Mouse (Mus musculus) sigmoid colon, adult 10 weeks (tissue): ENCODE results near the gene Olfr1333. TPM values are rescaled to one million over a fixed set of nuclear protein-coding genes. Genes with fewer than 3 reads are reported as not detected.

Experiments used
- polyA plus RNA-seq: library from polyadenylated mRNA; stranded (reverse); fragments of 350-450 nt; fragmentation: Illumina TruSeq; extraction: RNeasy Lipid Tissue Mini Kit (QIAGEN cat#74804); gene quantifications from one replicate; pipeline ENCODE4 v1.2.3, GENCODE M21; 2014; ENCODE audit warnings: low read depth, low replicate concordance

The Olfr1333 gene
- not detected for polyA plus RNA-seq

DNA sequence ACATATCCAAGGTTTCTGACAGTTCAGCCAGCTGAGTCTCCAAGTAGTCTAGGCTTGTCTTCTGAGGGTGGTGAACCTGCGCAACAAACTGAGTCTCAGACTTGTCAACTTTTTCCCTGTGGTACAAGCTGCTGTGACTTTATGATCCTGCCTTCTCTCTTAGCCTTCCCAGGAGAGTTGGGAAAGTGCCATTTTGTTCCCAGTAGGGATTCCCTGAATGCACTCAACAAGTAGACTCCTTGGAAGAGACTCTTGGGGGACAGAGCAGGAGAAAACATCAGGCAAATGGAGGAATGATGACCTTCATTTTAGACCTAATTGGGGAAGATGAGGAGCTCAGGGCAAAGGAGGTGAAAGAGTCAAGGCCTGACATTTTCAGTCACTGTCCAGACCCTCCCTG lies at the start of gene Olfr1333:
TSS of gene Olfr1333 (minus strand) at position 101 of the 400 bp plus-strand sequence.

GRCm38 (mm10) chr4:118864349-118864748 lies 28.3 kb upstream of the Olfr1333 start, which contains the start of gene Olfr1331:
TSS of gene Olfr1331 (plus strand) at chr4:118864649.

DNA sequence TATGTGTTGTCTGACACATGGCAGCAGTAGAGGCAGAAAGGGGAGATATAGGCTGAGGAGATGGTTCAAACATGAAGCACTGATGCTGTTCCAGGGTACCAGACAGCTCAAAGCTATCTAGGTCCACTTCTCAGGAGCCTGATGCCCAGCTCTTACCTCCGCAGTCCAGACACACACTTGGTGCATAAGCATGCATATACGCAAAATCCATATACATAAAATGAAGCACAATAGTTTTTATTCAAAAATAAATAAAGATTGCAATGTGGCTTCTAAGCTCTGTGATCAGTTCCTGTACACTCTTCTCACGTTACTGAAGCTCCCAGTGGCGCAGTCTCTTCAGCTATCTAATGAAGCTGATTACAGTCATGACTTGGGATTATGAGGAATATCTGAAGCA lies 26.2 kb downstream of the Olfr1333 start, which contains the start of gene Olfr1335:
TSS of gene Olfr1335 (minus strand) at position 101 of the 400 bp plus-strand sequence.

GRCm38 (mm10) chr4:118782486-118782885 lies 53.6 kb downstream of the Olfr1333 start, which contains the start of gene Olfr1337:
TSS of gene Olfr1337 (minus strand) at chr4:118782586.

Other genes with a start within 250 kb of the Olfr1333 start
- not detected for gene Cfap57, start 215.5 kb downstream of the Olfr1333 start, polyA plus RNA-seq
- 20.9 TPM for gene Ebna1bp2, start 215.5 kb downstream of the Olfr1333 start, polyA plus RNA-seq
- gene Olfr62, start 177.3 kb downstream of the Olfr1333 start, polyA plus RNA-seq: not detected
- gene Olfr1342, start 143.5 kb downstream of the Olfr1333 start, polyA plus RNA-seq: not detected
- not detected for gene Olfr1341, start 132.8 kb downstream of the Olfr1333 start, polyA plus RNA-seq
- not detected for gene Olfr1340, start 116.1 kb downstream of the Olfr1333 start, polyA plus RNA-seq
- not detected for gene Olfr1339, start 104.1 kb downstream of the Olfr1333 start, polyA plus RNA-seq
- not detected for gene Olfr1338, start 77.5 kb downstream of the Olfr1333 start, polyA plus RNA-seq
- gene Olfr1337, start 53.7 kb downstream of the Olfr1333 start, polyA plus RNA-seq: not detected
- gene Olfr1335, start 26.3 kb downstream of the Olfr1333 start, polyA plus RNA-seq: not detected
- gene Olfr1331, start 28.4 kb upstream of the Olfr1333 start, polyA plus RNA-seq: not detected
- not detected for gene Olfr1330, start 52.3 kb upstream of the Olfr1333 start, polyA plus RNA-seq
- gene Olfr1329, start 81.2 kb upstream of the Olfr1333 start, polyA plus RNA-seq: not detected
- not detected for gene Olfr1328, start 102.3 kb upstream of the Olfr1333 start, polyA plus RNA-seq
- gene Lao1, start 125.3 kb upstream of the Olfr1333 start, polyA plus RNA-seq: not detected